Mouse (Mus musculus) ES-E14 (cell line): ENCODE data around the gene Uqcc2. TPM values are rescaled to one million over a fixed set of nuclear protein-coding genes. Genes with fewer than 3 reads are reported as not detected.

Experiments used
- DNase-seq: peaks from one replicate; pipeline ENCODE4 v3.0.0-alpha.2; 2013; ENCODE audit warnings: low read depth, low spot score
- H3K27ac ChIP-seq: 2 replicates; pipeline ENCODE4 v1.5.1; 2012; ENCODE audit warnings: low read depth, mild to moderate bottlenecking, low read length, moderate library complexity, mixed read lengths; ENCODE audit not compliant: poor library complexity, insufficient read depth, severe bottlenecking
- H3K36me3 ChIP-seq: 2 replicates; pipeline ENCODE4 v1.6.1; 2012; ENCODE audit warnings: mild to moderate bottlenecking, low read length, moderate library complexity, mixed read lengths; ENCODE audit not compliant: control insufficient read depth, poor library complexity, insufficient read depth, severe bottlenecking
- H3K4me1 ChIP-seq, 2 experiments: fragments of 150-350 bp in 1 of 2; sonication (generic) in 1 of 2; 2 replicates each; pipeline ENCODE4 v1.6.1; 2012; ENCODE audit warnings: low read length in 2 of 2, mild to moderate bottlenecking in 1 of 2, mixed read lengths in 1 of 2; ENCODE audit not compliant: control insufficient read depth in 2 of 2, insufficient read depth in 2 of 2, poor library complexity in 1 of 2
- H3K4me3 ChIP-seq, 2 experiments: fragments of 150-350 bp in 1 of 2; sonication (generic) in 1 of 2; 2 replicates each; pipeline ENCODE4 v1.5.1; 2012; ENCODE audit warnings: low read length in 2 of 2, low read depth in 1 of 2, mild to moderate bottlenecking in 1 of 2, mixed read lengths in 1 of 2; ENCODE audit not compliant: insufficient read depth in 1 of 2, poor library complexity in 1 of 2, severe bottlenecking in 1 of 2
- H3K9ac ChIP-seq: 2 replicates; pipeline ENCODE4 v1.6.1; 2012; ENCODE audit warnings: low read depth, mild to moderate bottlenecking, low read length, mixed read lengths; ENCODE audit not compliant: poor library complexity, insufficient read depth, severe bottlenecking
- H3K9me3 ChIP-seq: fragments of 150-350 bp; sonication (generic); 2 replicates; pipeline ENCODE4 v1.6.1; 2012; ENCODE audit warnings: low read depth, mild to moderate bottlenecking, low read length; ENCODE audit not compliant: control insufficient read depth, insufficient read depth
- CHD2 ChIP-seq: IDR thresholded peaks from 2 replicates; pipeline ENCODE4 v1.6.1; 2014; ENCODE audit warnings: mild to moderate bottlenecking, low read depth, low read length, inconsistent platforms
- HCFC1 ChIP-seq: IDR thresholded peaks from 2 replicates; pipeline ENCODE4 v1.6.1; 2012; ENCODE audit warnings: low read length, inconsistent platforms, borderline replicate concordance; ENCODE audit not compliant: insufficient read depth
- MAFK ChIP-seq: IDR thresholded peaks from 2 replicates; pipeline ENCODE4 v1.6.1; 2014; ENCODE audit warnings: mild to moderate bottlenecking, low read depth, low read length, inconsistent platforms; ENCODE audit not compliant: insufficient read depth
- ZC3H11A ChIP-seq: IDR thresholded peaks from 2 replicates; pipeline ENCODE4 v1.6.1; 2012; ENCODE audit warnings: low read depth, mild to moderate bottlenecking, inconsistent platforms, low read length, borderline replicate concordance
- ZNF384 ChIP-seq: IDR thresholded peaks from 2 replicates; pipeline ENCODE4 v1.6.1; 2012; ENCODE audit warnings: low read depth, low read length, inconsistent platforms
- in situ Hi-C, 2 experiments: fragments of 600-800 bp; cut with MboI; formaldehyde crosslinking; loops; one replicate each; pipeline ENCODE4 v1.15.1; 2025; ENCODE audit warnings: low sequenced_read_pairs in 2 of 2, inconsistent platforms in 1 of 2; ENCODE audit not compliant: unreplicated experiment in 2 of 2
- total RNA-seq: library from RNA; depleted of rRNA; stranded (reverse); fragments of 300-350 nt; gene quantifications from 2 replicates; pipeline ENCODE4 v1.2.3, GENCODE M21; 2012

Gene Uqcc2
- total RNA-seq, 1 experiment, result 199 TPM

DNA sequence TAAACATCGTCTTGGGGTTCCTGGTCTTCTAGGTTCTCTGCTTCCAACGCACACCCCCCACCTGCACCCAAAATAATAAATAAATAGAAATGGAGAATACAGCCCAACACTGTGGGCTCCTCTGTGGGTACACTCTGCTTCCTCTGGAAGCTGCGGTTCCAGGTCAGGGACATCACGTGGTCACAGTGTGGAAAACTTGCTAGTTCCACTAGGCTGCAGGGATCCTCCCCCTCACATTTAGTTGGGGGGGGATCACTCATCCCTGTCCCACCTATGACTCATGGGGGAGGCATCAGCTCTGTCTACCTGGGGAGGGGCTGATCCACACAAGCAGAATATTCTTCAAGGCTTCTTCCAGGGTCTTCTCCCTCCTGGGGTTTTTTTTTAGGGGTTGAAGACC is 10.4 kb upstream of the Uqcc2 start:
- no peak for DNase-seq
- Histone ChIP-seq H3K36me3 (no peaks in the 10 kb centered on the region), H3K27ac (no peak overlapping the region)

GRCm38 (mm10) chr17:27141971-27142450 is 8.3 kb upstream of the Uqcc2 start:
- H3K9me3 ChIP-seq, result no peaks in the 10 kb centered on the region
- no peak overlapping the region for H3K9ac ChIP-seq
- no peak for TF ChIP-seq CHD2
- no peak for TF ChIP-seq ZC3H11A
- TF ChIP-seq HCFC1, result no peak
- TF ChIP-seq ZNF384, result no peak
- TF ChIP-seq MAFK, result no peak
- H3K36me3 ChIP-seq, result no peaks in the 10 kb centered on the region
- no peak overlapping the region for H3K4me3 ChIP-seq
- no peak for DNase-seq
- H3K27ac ChIP-seq, result no peak overlapping the region
- in situ Hi-C loops, result no loop called here
- peaks cover 0 to 34% of the 10 kb centered on the region in 2 experiments; a peak in 2 of 4 replicates for H3K4me1 ChIP-seq

More for the DNA sequence above, 10.4 kb upstream of the Uqcc2 start:
- Histone ChIP-seq H3K4me3 (no peak overlapping the region), H3K9ac (no peak overlapping the region), H3K9me3 (no peaks in the 10 kb centered on the region), H3K4me1 (peaks cover 0 to 37% of the 10 kb centered on the region in 2 experiments; a peak in 2 of 4 replicates)
- in situ Hi-C loops, result no loop called here
- TF ChIP-seq CHD2, result no peak
- TF ChIP-seq MAFK, result no peak
- no peak for TF ChIP-seq ZNF384
- no peak for TF ChIP-seq ZC3H11A
- TF ChIP-seq HCFC1, result no peak

DNA sequence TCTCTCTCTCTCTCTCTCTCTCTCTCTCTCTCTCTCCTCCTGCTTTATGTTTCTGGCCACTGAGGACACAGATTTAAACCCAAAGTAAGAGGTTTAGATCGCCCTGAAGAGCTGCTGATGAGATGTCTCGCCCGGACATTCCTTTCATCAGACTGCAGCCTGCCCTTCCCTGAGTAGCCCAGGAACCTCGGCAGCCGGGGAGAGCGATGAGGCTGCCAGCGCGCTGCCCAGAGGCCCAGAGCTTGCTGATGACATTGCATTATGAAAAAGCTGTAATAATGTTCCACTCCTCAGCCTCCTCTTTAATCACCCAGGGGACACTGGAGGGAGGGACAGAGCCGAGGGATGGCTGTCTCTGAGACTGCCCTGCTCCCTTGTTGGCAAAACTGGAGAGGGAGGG is 6.5 kb upstream of the Uqcc2 start:
- H3K4me3 ChIP-seq, result no peak overlapping the region
- H3K36me3 ChIP-seq, result no peaks in the 10 kb centered on the region
- no peaks in the 10 kb centered on the region for H3K9me3 ChIP-seq
- TF ChIP-seq ZC3H11A, result no peak
- TF ChIP-seq CHD2, result no peak
- no peak for TF ChIP-seq MAFK
- no peak for TF ChIP-seq HCFC1
- TF ChIP-seq ZNF384, result no peak
- no peak overlapping the region for H3K27ac ChIP-seq
- no peak overlapping the region for H3K9ac ChIP-seq
- in situ Hi-C loops, result no loop called here
- no peak for DNase-seq
- peaks cover 0 to 32% of the 10 kb centered on the region in 2 experiments; a peak in 2 of 4 replicates for H3K4me1 ChIP-seq

GRCm38 (mm10) chr17:27139304-27139703 is 5.6 kb upstream of the Uqcc2 start:
- Histone ChIP-seq H3K9ac (no peak overlapping the region), H3K4me1 (peaks cover 0 to 31% of the 10 kb centered on the region in 2 experiments; a peak in 2 of 4 replicates), H3K4me3 (no peak overlapping the region), H3K36me3 (no peaks in the 10 kb centered on the region), H3K9me3 (no peaks in the 10 kb centered on the region), H3K27ac (no peak overlapping the region)
- no peak for DNase-seq
- no peak for TF ChIP-seq ZC3H11A
- TF ChIP-seq MAFK, result no peak
- TF ChIP-seq HCFC1, result no peak
- TF ChIP-seq CHD2, result no peak
- TF ChIP-seq ZNF384, result no peak
- in situ Hi-C loops, result no loop called here
